Mouse (Mus musculus) erythroblast, embryonic 14.5 days (primary cell): ENCODE data around the gene Slc6a8.

Experiments
- GATA1 ChIP-seq: IDR thresholded peaks from 2 replicates; pipeline ENCODE4 v1.6.1; 2012; ENCODE audit warnings: low read length, inconsistent platforms, mixed read lengths
- TAL1 ChIP-seq: IDR thresholded peaks from 3 replicates; pipeline ENCODE4 v1.6.1; 2012; ENCODE audit warnings: low read length, inconsistent platforms, mixed read lengths

DNA sequence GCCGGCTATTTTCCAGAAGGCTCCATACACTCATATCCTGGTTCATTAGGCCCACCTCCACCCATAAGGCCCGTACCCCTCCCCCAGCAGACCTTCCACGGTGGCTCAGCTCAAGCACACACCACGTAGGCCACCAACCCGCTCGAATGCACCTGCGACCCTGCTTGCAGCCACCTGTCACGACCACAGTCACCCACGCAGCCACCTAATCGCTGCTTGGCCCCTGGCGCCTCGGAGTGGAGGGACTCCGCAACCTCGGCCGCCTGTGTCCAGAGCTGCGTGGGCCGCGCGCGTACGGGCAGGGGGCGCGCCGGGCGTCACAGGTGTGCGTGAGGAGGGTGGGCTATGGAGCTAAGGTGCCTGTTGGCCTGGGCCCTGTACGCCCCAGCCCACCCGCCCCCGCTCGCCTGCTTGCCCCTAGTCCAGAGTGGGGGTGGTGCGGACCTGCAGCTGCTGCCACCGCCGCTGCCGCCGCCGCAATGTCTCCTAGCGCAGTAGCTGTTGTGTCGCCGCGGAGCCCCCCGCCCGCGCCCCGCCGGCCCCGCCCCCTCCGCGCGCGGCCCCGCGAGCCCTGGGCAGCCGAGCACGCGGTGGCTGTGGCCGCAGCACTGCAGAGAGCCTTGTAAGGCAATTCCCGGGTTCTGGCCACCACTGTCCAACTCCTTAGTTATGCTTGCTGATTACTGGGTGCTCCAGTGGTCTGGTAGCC is 13.2 kb upstream of the Slc6a8 start, which contains the start of gene Pnck:
- TF ChIP-seq GATA1 (no peak), TAL1 (no peak)
